8 mouse cellular contexts compared by ENCODE assay signal in genomic region chr7:92729583-92729982, GRCm38 (mm10). TPM values are rescaled to one million over a fixed set of nuclear protein-coding genes. Genes with fewer than 3 reads are reported as not detected.
DNase-seq lines count a peak whose midpoint lies in the region; ATAC-seq and TF ChIP-seq lines count a peak whose summit lies in the region.
"Not testable (repeated sequence)": the region's sequence is repeated elsewhere in the genome, so short reads cannot be mapped to it uniquely, and the experiment has no call there.
"Had no signal": no experiment of that assay in that cellular context is flagged by ENCODE, and none has a peak within 500 bp of the region (broad histone marks: within the 10 kb centered on the region; RNA-seq: fewer than 3 reads in every experiment).

No protein-coding gene starts in this region.

- H3K4me3 ChIP-seq in forebrain, embryonic 15.5 days; hindbrain, postnatal 0 days (ENCODE audit: low read length); kidney, postnatal 0 days (replicated peaks; ENCODE audit: low read depth, low read length): not testable (repeated sequence)

- not testable (repeated sequence) for H3K4me1 ChIP-seq in forebrain, embryonic 15.5 days; hindbrain, postnatal 0 days (ENCODE audit: insufficient read depth, low read length); kidney, postnatal 0 days (replicated peaks; ENCODE audit: insufficient read depth, low read length)

- H3K27me3 ChIP-seq in forebrain, embryonic 15.5 days; hindbrain, postnatal 0 days (ENCODE audit: insufficient read depth, low read length); kidney, postnatal 0 days (ENCODE audit: insufficient read depth, low read length): not testable (repeated sequence)

- peaks cover 14% of the 10 kb centered on the region for H3K36me3 ChIP-seq in forebrain, embryonic 15.5 days
- not testable (repeated sequence) for H3K36me3 ChIP-seq in hindbrain, postnatal 0 days (ENCODE audit: insufficient read depth, low read length); kidney, postnatal 0 days (ENCODE audit: insufficient read depth, low read length)

- H3K9ac ChIP-seq in forebrain, embryonic 15.5 days (replicated peaks); hindbrain, postnatal 0 days (replicated peaks; ENCODE audit: low read length); kidney, postnatal 0 days (ENCODE audit: low read depth, low read length): not testable (repeated sequence)

- H3K4me2 ChIP-seq in forebrain, embryonic 15.5 days (replicated peaks); hindbrain, postnatal 0 days (ENCODE audit: low read depth, low read length); kidney, postnatal 0 days (ENCODE audit: low read length): not testable (repeated sequence)

- not testable (repeated sequence) for H3K9me3 ChIP-seq in forebrain, embryonic 15.5 days; hindbrain, postnatal 0 days (ENCODE audit: low read length); kidney, postnatal 0 days (replicated peaks; ENCODE audit: low read length)

- 0 out of 2 replicates have a peak, but pooled peaks have one; percentile 20 for ATAC-seq in forebrain, embryonic 15.5 days (replicated peaks)
- ATAC-seq in hindbrain, postnatal 0 days; kidney, postnatal 0 days (replicated peaks; ENCODE audit: low FRiP score, low read depth): not testable (repeated sequence)
- 0 out of 2 replicates have a peak, but pooled peaks have one; percentile 24 for ATAC-seq in megakaryocyte progenitor cell, adult 5-6 weeks (replicated peaks; ENCODE audit: poor library complexity)

- TF ChIP-seq CTCF in hindbrain, postnatal 0 days (IDR thresholded peaks at IDR 0.05; ENCODE audit: low read depth): peak; percentile 21; the same call in 1 of the 2 replicates
- peak; percentile 37; the same call in 1 of the 2 replicates for TF ChIP-seq CTCF in kidney, postnatal 0 days (IDR thresholded peaks at IDR 0.05; ENCODE audit: low read depth)

- H3K27ac ChIP-seq in forebrain, embryonic 15.5 days (replicated peaks); hindbrain, postnatal 0 days; kidney, postnatal 0 days: not testable (repeated sequence)

- peak; percentile 60 for DNase-seq in 416B (ENCODE audit: low read depth)
- DNase-seq in MN1 (ENCODE audit: low spot score): peak; percentile 19
- not testable (repeated sequence) for DNase-seq in hindbrain, postnatal 0 days (ENCODE audit: low spot score); kidney, postnatal 0 days (ENCODE audit: low spot score)
- peak; percentile 17 for DNase-seq in naive thymus-derived CD4-positive, alpha-beta T cell, adult 2 months (ENCODE audit: low read depth)

- 84% methylated on average over 3 of the region's 3 CpGs for WGBS in forebrain, embryonic 15.5 days
- 77% methylated on average over 3 of the region's 3 CpGs for WGBS in hindbrain, postnatal 0 days
- 72% methylated on average over 3 of the region's 3 CpGs for WGBS in kidney, postnatal 0 days

RNA-seq across cellular contexts. Expression of gene Rab30, which starts 11.8 kb away (rescaled TPM):
- polyA plus RNA-seq in forebrain, embryonic 15.5 days (2015; fragmentation: Nextera tagmentation; extraction: Ambion mirVana): 19.8 and 20.7 TPM in 2 replicates
- total RNA-seq in hindbrain, postnatal 0 days (2014; rRNA removed): 33.2 and 37.0 TPM in 2 replicates
- 17.8 and 21.8 TPM in 2 replicates for polyA plus RNA-seq in hindbrain, postnatal 0 days (2015; fragmentation: Nextera tagmentation; extraction: Ambion mirVana)
- polyA plus RNA-seq in kidney, postnatal 0 days (2015; fragmentation: Nextera tagmentation; extraction: Ambion mirVana): 5.6 and 6.0 TPM in 2 replicates
- 0.81 and 0.90 TPM in 2 replicates for total RNA-seq in megakaryocyte progenitor cell, adult 5-6 weeks (2015)
- 0.08 and 0.41 TPM in 2 replicates for total RNA-seq in megakaryocyte progenitor cell, adult 5-6 weeks (2017)
- total RNA-seq: granulocyte monocyte progenitor cell, adult 5-6 weeks had no signal

RNA-seq across cellular contexts. Expression of gene Pcf11, which starts 59.8 kb away (rescaled TPM):
- polyA plus RNA-seq in forebrain, embryonic 15.5 days (2015; fragmentation: Nextera tagmentation; extraction: Ambion mirVana): 24.0 and 24.1 TPM in 2 replicates
- total RNA-seq in hindbrain, postnatal 0 days (2014; rRNA removed): 31.3 and 35.2 TPM in 2 replicates
- 14.4 and 15.2 TPM in 2 replicates for polyA plus RNA-seq in hindbrain, postnatal 0 days (2015; fragmentation: Nextera tagmentation; extraction: Ambion mirVana)
- polyA plus RNA-seq in kidney, postnatal 0 days (2015; fragmentation: Nextera tagmentation; extraction: Ambion mirVana): 17.8 and 20.9 TPM in 2 replicates
- 89.8 and 91.8 TPM in 2 replicates for total RNA-seq in megakaryocyte progenitor cell, adult 5-6 weeks (2015)
- total RNA-seq in megakaryocyte progenitor cell, adult 5-6 weeks (2017): 59.3 and 71.4 TPM in 2 replicates
